Mouse (Mus musculus): Measurements from ENCODE around the gene Ube2q1. TPM values are rescaled to one million over a fixed set of nuclear protein-coding genes. Genes with fewer than 3 reads are reported as not detected.
A peak's percentile ranks its signal among the peaks of the same experiment; 100 is the strongest.

The Ube2q1 gene
- 167 and 174 TPM in 2 replicates for total RNA-seq (2017)

- peak; percentile 81 for ATAC-seq (ENCODE audit: extremely low read depth, insufficient number of reproducible peaks, low FRiP score, poor library complexity, severe bottlenecking)
These were observed at the start of gene Ube2q1 for GRCm38 (mm10) chr3:89772968-89773709. Gene Ube2q1 (plus strand): TSS chr3:89773616.

GRCm38 (mm10) chr3:89727028-89727427 lies 46.4 kb upstream of the Ube2q1 start:
- ATAC-seq (ENCODE audit: extremely low read depth, insufficient number of reproducible peaks, low FRiP score, poor library complexity, severe bottlenecking) = peak; percentile 79

GRCm38 (mm10) chr3:89728848-89729247 lies 44.6 kb upstream of the Ube2q1 start:
- no peak for ATAC-seq (ENCODE audit: extremely low read depth, insufficient number of reproducible peaks, low FRiP score, poor library complexity, severe bottlenecking)

GRCm38 (mm10) chr3:89730350-89731331 lies 42.8 kb upstream of the Ube2q1 start:
- ATAC-seq (ENCODE audit: extremely low read depth, insufficient number of reproducible peaks, low FRiP score, poor library complexity, severe bottlenecking) = peak; percentile 93

GRCm38 (mm10) chr3:89732091-89732490 lies 41.3 kb upstream of the Ube2q1 start:
- no peak for ATAC-seq (ENCODE audit: extremely low read depth, insufficient number of reproducible peaks, low FRiP score, poor library complexity, severe bottlenecking)

- ATAC-seq (ENCODE audit: extremely low read depth, insufficient number of reproducible peaks, low FRiP score, poor library complexity, severe bottlenecking) = no peak
These were observed 34.9 kb upstream of the Ube2q1 start for GRCm38 (mm10) chr3:89738509-89738908.

GRCm38 (mm10) chr3:89752307-89752706 lies 21.1 kb upstream of the Ube2q1 start:
- ATAC-seq (ENCODE audit: extremely low read depth, insufficient number of reproducible peaks, low FRiP score, poor library complexity, severe bottlenecking) = no peak

GRCm38 (mm10) chr3:89755283-89755682 lies 18.1 kb upstream of the Ube2q1 start:
- ATAC-seq (ENCODE audit: extremely low read depth, insufficient number of reproducible peaks, low FRiP score, poor library complexity, severe bottlenecking) = no peak

GRCm38 (mm10) chr3:89757851-89758250 lies 15.6 kb upstream of the Ube2q1 start:
- no peak for ATAC-seq (ENCODE audit: extremely low read depth, insufficient number of reproducible peaks, low FRiP score, poor library complexity, severe bottlenecking)

GRCm38 (mm10) chr3:89759786-89760185 lies 13.6 kb upstream of the Ube2q1 start:
- ATAC-seq (ENCODE audit: extremely low read depth, insufficient number of reproducible peaks, low FRiP score, poor library complexity, severe bottlenecking) = no peak

- ATAC-seq (ENCODE audit: extremely low read depth, insufficient number of reproducible peaks, low FRiP score, poor library complexity, severe bottlenecking) = peak; percentile 51
These were observed 9.2 kb upstream of the Ube2q1 start, which contains the start of gene Chrnb2 for GRCm38 (mm10) chr3:89764119-89764724. Gene Chrnb2 (minus strand): TSS chr3:89764632.

GRCm38 (mm10) chr3:89769584-89769983 lies 3.8 kb upstream of the Ube2q1 start:
- ATAC-seq (ENCODE audit: extremely low read depth, insufficient number of reproducible peaks, low FRiP score, poor library complexity, severe bottlenecking) = no peak

GRCm38 (mm10) chr3:89770425-89771002 lies 2.9 kb upstream of the Ube2q1 start:
- ATAC-seq (ENCODE audit: extremely low read depth, insufficient number of reproducible peaks, low FRiP score, poor library complexity, severe bottlenecking) = no peak

GRCm38 (mm10) chr3:89772588-89772967 lies 838 bp upstream of the Ube2q1 start:
- ATAC-seq (ENCODE audit: extremely low read depth, insufficient number of reproducible peaks, low FRiP score, poor library complexity, severe bottlenecking) = peak; percentile 81

- ATAC-seq (ENCODE audit: extremely low read depth, insufficient number of reproducible peaks, low FRiP score, poor library complexity, severe bottlenecking) = no peak
These were observed 360 bp downstream of the Ube2q1 start for GRCm38 (mm10) chr3:89773740-89774211.

- no peak; the same call in 1 of the 2 replicates for ATAC-seq (ENCODE audit: extremely low read depth, insufficient number of reproducible peaks, low FRiP score, poor library complexity, severe bottlenecking)
These were observed 982 bp downstream of the Ube2q1 start for GRCm38 (mm10) chr3:89774236-89774960.

GRCm38 (mm10) chr3:89776001-89776400 lies 2.6 kb downstream of the Ube2q1 start:
- ATAC-seq (ENCODE audit: extremely low read depth, insufficient number of reproducible peaks, low FRiP score, poor library complexity, severe bottlenecking) = no peak

- no peak for ATAC-seq (ENCODE audit: extremely low read depth, insufficient number of reproducible peaks, low FRiP score, poor library complexity, severe bottlenecking)
These were observed 6.7 kb downstream of the Ube2q1 start for GRCm38 (mm10) chr3:89780102-89780501.
